Mouse (Mus musculus) limb, embryonic 14.5 days (tissue): ENCODE data around the gene Il6ra. TPM values are rescaled to one million over a fixed set of nuclear protein-coding genes. Genes with fewer than 3 reads are reported as not detected.

Experiments used
- ATAC-seq: fragments of 200-750 bp; cut with Nextera tagmentation; 2 replicates; pipeline ENCODE4 v1.8.0; 2017; ENCODE audit warnings: low read depth, moderate number of reproducible peaks, moderate TSS enrichment; ENCODE audit not compliant: low FRiP score
- DNase-seq: peaks from one replicate; pipeline ENCODE4 v3.0.0-alpha.2; 2015; ENCODE audit warnings: low spot score
- H3K27ac ChIP-seq: fragments of 300-500 bp; sonication (generic); replicated peaks from 2 replicates; pipeline ENCODE4 v1.5.1; 2014; ENCODE audit warnings: low read depth, mild to moderate bottlenecking, low read length, moderate library complexity, mixed read lengths
- H3K27me3 ChIP-seq: fragments of 300-500 bp; sonication (generic); 2 replicates; pipeline ENCODE4 v1.6.1; 2014; ENCODE audit warnings: low read length, mixed read lengths; ENCODE audit not compliant: control insufficient read depth, insufficient read depth
- H3K36me3 ChIP-seq: fragments of 300-500 bp; sonication (generic); 2 replicates; pipeline ENCODE4 v1.6.1; 2014; ENCODE audit warnings: mild to moderate bottlenecking, low read length, moderate library complexity, mixed read lengths; ENCODE audit not compliant: control insufficient read depth, insufficient read depth
- H3K4me1 ChIP-seq: fragments of 300-500 bp; sonication (generic); 2 replicates; pipeline ENCODE4 v1.6.1; 2014; ENCODE audit warnings: antibody characterized with exemption, low read length, mixed read lengths; ENCODE audit not compliant: control insufficient read depth, insufficient read depth
- H3K4me2 ChIP-seq: fragments of 300-500 bp; sonication (generic); replicated peaks from 2 replicates; pipeline ENCODE4 v1.6.1; 2014; ENCODE audit warnings: low read depth, mild to moderate bottlenecking, low read length, moderate library complexity; ENCODE audit not compliant: severe bottlenecking
- H3K4me3 ChIP-seq: fragments of 300-500 bp; sonication (generic); replicated peaks from 2 replicates; pipeline ENCODE4 v1.5.1; 2014; ENCODE audit warnings: low read length
- H3K9ac ChIP-seq: fragments of 300-500 bp; sonication (generic); 2 replicates; pipeline ENCODE4 v1.6.1; 2014; ENCODE audit warnings: mild to moderate bottlenecking, low read depth, low read length, moderate library complexity; ENCODE audit not compliant: severe bottlenecking
- H3K9me3 ChIP-seq: fragments of 300-500 bp; sonication (generic); 2 replicates; pipeline ENCODE4 v1.6.1; 2016; ENCODE audit warnings: low read length; ENCODE audit not compliant: control insufficient read depth
- POLR2A ChIP-seq: fragments of 200-500 bp; IDR thresholded peaks from 2 replicates; pipeline ENCODE4 v1.8.0; 2012; ENCODE audit warnings: inconsistent platforms, mild to moderate bottlenecking, moderate library complexity, borderline replicate concordance; ENCODE audit not compliant: insufficient read depth, insufficient read length; ENCODE audit errors: extremely low read depth
- WGBS: fragments of 180-500 bp; shearing (Covaris S2); extraction: QIAGEN DNeasy Blood & Tissue Kit; methylation state at CpG from one replicate; pipeline ENCODE4 v1.1.7; 2014; 5-methylcytosine and 5-hydroxymethylcytosine counted together
- polyA plus RNA-seq, 2 experiments: library from polyadenylated mRNA; depleted of rRNA in 1 of 2; stranded (reverse) in 1 of 2; unstranded in 1 of 2; fragments of >200 nt; fragmentation: Nextera tagmentation in 1 of 2; extraction: Ambion mirVana in 1 of 2; gene quantifications; 2 replicates each; pipeline versions ENCODE4 v1.2.1 to v1.2.3; 2012 to 2014

Gene Il6ra
- polyA plus RNA-seq, 2 experiments, result 1.2 to 1.3 TPM

DNA sequence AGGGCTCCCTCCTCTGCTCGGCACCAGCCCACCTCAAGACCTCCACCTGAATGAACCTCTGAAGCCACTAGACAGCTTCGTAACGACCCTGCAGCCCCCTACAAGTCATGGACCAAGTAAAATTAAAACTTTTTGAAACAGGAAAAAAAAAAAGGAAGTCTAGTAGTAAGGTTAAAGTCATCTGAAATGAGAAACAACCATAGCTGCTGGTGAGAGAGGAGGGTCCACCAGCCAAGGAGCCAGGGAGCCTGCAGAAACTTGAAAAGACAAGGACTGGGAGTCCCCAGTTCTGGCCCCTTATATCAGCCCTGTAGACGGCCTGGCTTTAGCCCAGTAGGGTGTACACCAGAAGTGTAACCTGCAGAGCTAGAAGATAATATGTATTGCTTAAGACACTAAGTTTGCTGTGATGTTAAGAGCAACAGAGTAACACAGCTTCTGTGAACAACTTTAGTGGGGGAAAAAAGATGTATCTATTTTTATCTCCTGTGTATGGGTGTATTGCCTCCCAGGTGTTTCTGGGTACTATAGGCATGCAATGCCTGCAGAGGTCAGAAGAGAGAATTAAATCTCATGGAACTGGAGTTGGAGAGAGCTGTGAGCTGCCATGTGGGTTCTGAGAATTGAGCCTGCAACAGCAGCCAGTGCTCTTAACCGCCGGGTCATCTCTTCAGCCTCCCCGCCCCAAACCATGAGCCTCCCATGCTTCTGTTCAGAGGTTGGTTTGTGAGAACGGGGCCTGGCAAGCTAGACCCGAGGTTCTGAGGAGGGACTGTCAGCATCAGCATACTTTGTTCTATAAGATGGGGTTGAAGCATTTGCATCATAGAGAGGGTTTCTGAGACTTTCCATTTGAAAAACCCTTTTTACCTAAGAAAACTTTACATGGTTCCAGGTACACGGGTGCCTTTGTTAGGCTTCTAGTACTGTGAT lies 91.2 kb downstream of the Il6ra start:
- H3K27me3 ChIP-seq, result no peaks in the 10 kb centered on the region
- ATAC-seq (no peak), DNase-seq (no peak)
- no peak overlapping the region for H3K9ac ChIP-seq
- H3K4me3 ChIP-seq, result no peak overlapping the region
- WGBS, result 68% methylated on average over 10 of the region's 10 CpGs
- H3K4me2 ChIP-seq, result no peak overlapping the region
- H3K36me3 ChIP-seq, result no peaks in the 10 kb centered on the region
- no peak for TF ChIP-seq POLR2A
- H3K9me3 ChIP-seq, result no peaks in the 10 kb centered on the region
- H3K4me1 ChIP-seq, result no peaks in the 10 kb centered on the region
- H3K27ac ChIP-seq, result no peak overlapping the region

DNA sequence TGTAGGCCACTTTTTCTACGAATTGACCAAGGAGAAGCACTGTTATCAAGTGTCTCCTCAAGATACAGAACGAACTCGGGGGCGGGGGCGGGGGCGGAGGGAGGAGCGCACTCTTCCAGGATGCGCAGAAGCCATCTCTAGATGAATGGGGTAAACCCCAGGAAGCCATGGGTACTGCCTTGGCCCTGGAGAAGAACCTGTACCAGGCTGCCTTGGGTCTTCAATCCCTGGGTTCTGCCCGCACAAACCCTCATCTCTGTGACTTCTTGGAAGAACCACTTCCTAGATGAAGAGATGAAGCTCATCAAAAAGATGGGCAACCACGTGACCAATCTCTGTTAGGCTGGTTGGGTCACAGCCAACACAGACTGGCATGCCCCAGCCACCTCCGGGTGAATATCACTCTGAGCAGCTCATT lies 91.9 kb downstream of the Il6ra start:
- H3K4me1 ChIP-seq, result no peaks in the 10 kb centered on the region
- H3K27ac ChIP-seq, result no peak overlapping the region
- 84% methylated on average over 11 of the region's 11 CpGs for WGBS
- no peak overlapping the region for H3K4me2 ChIP-seq
- H3K36me3 ChIP-seq, result no peaks in the 10 kb centered on the region
- H3K27me3 ChIP-seq, result no peaks in the 10 kb centered on the region
- TF ChIP-seq POLR2A, result no peak
- no peak overlapping the region for H3K9ac ChIP-seq
- no peak overlapping the region for H3K4me3 ChIP-seq
- ATAC-seq (no peak), DNase-seq (no peak)
- no peaks in the 10 kb centered on the region for H3K9me3 ChIP-seq

DNA sequence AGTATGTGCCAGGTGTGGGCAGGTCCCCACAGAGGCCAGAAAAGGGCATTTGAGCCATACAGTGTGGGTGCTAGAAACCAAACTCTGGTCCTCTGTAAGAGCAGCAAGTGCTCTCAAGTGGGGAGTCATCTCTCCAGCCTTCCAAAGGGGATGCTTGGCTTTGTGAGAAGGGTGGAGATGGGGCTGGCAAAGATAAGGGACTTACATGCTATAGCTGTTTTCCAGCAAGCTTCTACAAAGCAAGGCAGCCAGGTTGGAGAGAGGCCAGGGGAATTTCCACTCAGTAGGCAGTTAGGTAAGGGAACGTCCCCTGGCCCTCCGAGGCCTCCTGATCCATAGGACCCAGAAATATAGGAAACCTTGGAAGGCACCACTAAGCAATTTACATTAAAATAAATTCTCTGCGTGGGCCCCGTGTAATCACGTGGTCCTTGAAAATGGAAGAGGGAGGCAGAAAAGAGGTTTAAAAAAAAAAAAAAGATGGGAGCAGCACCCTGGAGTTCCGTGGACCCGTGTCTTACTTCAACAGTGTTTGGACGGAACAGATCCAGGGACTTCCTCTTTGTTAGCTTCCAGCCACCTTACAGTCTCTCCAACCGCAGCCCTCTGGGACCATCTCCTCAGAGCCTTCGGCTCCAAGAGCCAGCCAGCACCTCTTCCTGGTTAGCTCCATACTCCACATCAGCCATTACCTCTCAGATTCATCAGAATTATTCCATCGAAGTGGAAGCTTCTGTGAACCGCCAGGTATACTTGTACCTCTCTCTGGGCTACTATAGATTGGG lies 92.5 kb downstream of the Il6ra start:
- H3K4me2 ChIP-seq, result no peak overlapping the region
- no peak for TF ChIP-seq POLR2A
- ATAC-seq (no peak), DNase-seq (no peak)
- H3K9ac ChIP-seq, result no peak overlapping the region
- no peak overlapping the region for H3K27ac ChIP-seq
- no peaks in the 10 kb centered on the region for H3K9me3 ChIP-seq
- H3K27me3 ChIP-seq, result no peaks in the 10 kb centered on the region
- no peak overlapping the region for H3K4me3 ChIP-seq
- no peaks in the 10 kb centered on the region for H3K4me1 ChIP-seq
- no peaks in the 10 kb centered on the region for H3K36me3 ChIP-seq
- WGBS, result 84% methylated on average over 12 of the region's 12 CpGs

DNA sequence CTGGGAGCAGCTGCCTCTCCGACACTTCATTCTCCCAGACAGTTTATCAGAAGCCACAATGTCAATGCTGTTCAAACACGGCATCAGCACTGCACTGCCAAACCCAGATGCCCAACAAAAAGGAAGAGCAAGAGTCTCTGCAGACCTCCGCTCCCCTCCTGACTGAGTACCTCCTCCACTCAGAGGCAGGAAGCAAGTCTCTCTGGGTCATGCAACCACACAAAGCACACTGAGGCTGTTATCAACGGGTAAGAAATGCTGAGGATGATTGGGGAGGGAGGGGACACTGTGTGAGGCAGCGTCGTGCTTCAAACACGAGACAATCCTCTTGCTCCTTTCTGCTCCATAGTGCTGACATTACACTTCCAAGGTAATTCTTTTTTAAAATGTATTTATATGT lies 93.1 kb downstream of the Il6ra start:
- TF ChIP-seq POLR2A, result no peak
- no peaks in the 10 kb centered on the region for H3K9me3 ChIP-seq
- no peak overlapping the region for H3K9ac ChIP-seq
- H3K27ac ChIP-seq, result no peak overlapping the region
- H3K4me3 ChIP-seq, result no peak overlapping the region
- no peak for DNase-seq
- H3K4me2 ChIP-seq, result no peak overlapping the region
- H3K27me3 ChIP-seq, result no peaks in the 10 kb centered on the region
- H3K4me1 ChIP-seq, result no peaks in the 10 kb centered on the region
- no peak for ATAC-seq
- H3K36me3 ChIP-seq, result no peaks in the 10 kb centered on the region
- 69% methylated on average over 7 of the region's 7 CpGs for WGBS

DNA sequence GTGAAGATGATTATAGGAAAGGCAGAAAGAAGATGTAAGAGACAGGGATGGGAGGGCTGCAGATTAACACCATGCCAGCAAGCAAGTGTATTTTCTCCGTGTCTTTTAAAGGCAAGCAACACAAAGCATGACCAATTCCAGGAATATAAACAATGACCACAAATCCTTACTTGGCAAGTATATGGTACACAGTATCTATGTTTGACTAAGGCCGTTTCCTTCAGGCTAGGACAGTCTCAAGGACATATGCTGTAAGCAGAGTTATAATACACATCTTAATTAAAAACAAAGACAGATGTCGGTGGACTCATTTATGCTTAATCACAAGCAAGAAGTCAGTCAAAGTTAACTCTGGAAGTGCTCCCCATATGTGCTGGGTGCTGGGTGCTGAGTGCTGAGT lies 94.4 kb downstream of the Il6ra start:
- Histone ChIP-seq H3K27ac (no peak overlapping the region), H3K9ac (no peak overlapping the region), H3K4me2 (no peak overlapping the region), H3K36me3 (no peaks in the 10 kb centered on the region), H3K27me3 (no peaks in the 10 kb centered on the region), H3K4me3 (no peak overlapping the region), H3K9me3 (no peaks in the 10 kb centered on the region), H3K4me1 (no peaks in the 10 kb centered on the region)
- TF ChIP-seq POLR2A, result no peak
- WGBS, result 70% methylated on average over 3 of the region's 3 CpGs
- ATAC-seq (no peak), DNase-seq (no peak)
